Comparison of ENCODE assay signal across 18 mouse cellular contexts in the genomic region with DNA sequence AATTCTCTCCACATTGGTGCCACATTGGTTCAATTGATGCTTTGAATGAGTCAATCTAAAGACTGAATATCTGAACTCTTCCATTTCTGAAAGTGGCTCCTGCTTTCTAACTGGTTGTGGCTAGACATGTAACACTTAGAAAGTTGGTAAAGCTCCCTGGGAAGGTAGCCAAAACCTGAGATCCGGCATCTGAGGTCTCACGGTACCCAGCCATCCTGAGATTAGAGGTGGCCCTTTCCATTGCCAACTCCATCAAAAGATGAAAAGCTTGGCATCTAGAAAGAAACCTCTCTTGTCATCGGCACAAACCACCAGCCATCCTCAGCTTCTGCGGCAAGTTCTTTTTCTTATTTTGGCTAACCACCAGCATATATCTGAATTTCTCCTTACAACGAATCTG.
"Had no signal": no experiment of that assay in that cellular context is flagged by ENCODE, and none has a peak within 500 bp of the region (broad histone marks: within the 10 kb centered on the region; RNA-seq: fewer than 3 reads in every experiment).

No protein-coding gene starts in this region.

- H3K4me1 ChIP-seq: midbrain, embryonic 10.5 days; neural tube, embryonic 13.5 days; neural tube, embryonic 15.5 days had no signal

- DNase-seq: lung, adult 18-20 months; lung, embryonic 14.5 days; lung, postnatal 10 days; lung, postnatal 4 days; midbrain, embryonic 14.5 days; retina, postnatal 1 day; right cerebral cortex, adult 18-20 months; right cerebral cortex, postnatal 25 days; right cerebral cortex, postnatal 4 days; spleen, adult 18-20 months; thymus, adult 18-20 months; thymus, postnatal 14 days; thymus, postnatal 36 days had no signal

- H3K9ac ChIP-seq: lung, embryonic 14.5 days; neural tube, embryonic 13.5 days; neural tube, embryonic 15.5 days had no signal

- H3K27me3 ChIP-seq: neural tube, embryonic 13.5 days; neural tube, embryonic 15.5 days had no signal

- H3K4me3 ChIP-seq: midbrain, embryonic 10.5 days; myocyte; neural tube, embryonic 13.5 days; neural tube, embryonic 15.5 days had no signal

- H3K9me3 ChIP-seq: midbrain, embryonic 10.5 days; neural tube, embryonic 13.5 days; neural tube, embryonic 15.5 days had no signal

- H3K27ac ChIP-seq: midbrain, embryonic 10.5 days; neural tube, embryonic 13.5 days; neural tube, embryonic 15.5 days had no signal

- H3K4me2 ChIP-seq: lung, embryonic 14.5 days; neural tube, embryonic 13.5 days; neural tube, embryonic 15.5 days had no signal

- ATAC-seq: midbrain, embryonic 16.5 days had no signal
